Mouse (Mus musculus) brain, adult 2 months (tissue): ENCODE data around the gene Asic3.
"Not testable (repeated sequence)": the region's sequence is repeated elsewhere in the genome, so short reads cannot be mapped to it uniquely, and the experiment has no call there.

Experiments
- DNase-seq: peaks from one replicate; pipeline ENCODE4 v3.0.0; 2011; ENCODE audit warnings: low read depth, low spot score

The Asic3 gene

DNA sequence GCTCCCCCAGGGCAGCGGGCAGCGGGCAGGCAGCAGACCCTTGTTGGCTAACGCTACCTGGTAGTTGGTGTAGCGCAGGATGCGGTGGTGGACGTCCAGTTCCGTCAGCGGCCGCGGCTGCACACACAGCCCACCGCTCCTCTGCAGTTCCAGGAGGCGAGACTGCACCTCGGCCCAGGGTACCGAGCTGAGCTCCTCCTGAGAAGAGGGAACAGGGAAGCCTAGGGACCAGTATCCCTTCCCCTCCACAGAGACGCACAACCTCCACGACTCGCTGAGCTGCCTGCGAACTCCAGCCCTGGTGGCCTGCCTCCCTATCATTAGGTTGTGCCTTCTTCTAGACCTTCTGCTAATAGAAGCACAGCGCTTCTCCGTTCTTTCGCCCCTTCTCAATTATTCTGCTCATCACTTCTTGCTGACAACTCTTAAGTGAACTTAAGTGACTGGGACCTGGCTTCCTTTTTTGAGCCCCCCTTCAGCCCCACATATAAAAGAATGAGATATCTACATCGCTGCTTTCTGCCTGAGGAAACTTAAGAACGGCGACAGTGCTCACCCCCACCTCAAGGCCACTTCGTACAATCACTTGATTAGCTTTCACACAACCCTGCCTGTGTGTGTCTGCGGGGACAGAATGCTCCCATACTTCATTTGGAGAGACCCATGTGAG lies 24.8 kb upstream of the Asic3 start:
- no peak for DNase-seq

DNA sequence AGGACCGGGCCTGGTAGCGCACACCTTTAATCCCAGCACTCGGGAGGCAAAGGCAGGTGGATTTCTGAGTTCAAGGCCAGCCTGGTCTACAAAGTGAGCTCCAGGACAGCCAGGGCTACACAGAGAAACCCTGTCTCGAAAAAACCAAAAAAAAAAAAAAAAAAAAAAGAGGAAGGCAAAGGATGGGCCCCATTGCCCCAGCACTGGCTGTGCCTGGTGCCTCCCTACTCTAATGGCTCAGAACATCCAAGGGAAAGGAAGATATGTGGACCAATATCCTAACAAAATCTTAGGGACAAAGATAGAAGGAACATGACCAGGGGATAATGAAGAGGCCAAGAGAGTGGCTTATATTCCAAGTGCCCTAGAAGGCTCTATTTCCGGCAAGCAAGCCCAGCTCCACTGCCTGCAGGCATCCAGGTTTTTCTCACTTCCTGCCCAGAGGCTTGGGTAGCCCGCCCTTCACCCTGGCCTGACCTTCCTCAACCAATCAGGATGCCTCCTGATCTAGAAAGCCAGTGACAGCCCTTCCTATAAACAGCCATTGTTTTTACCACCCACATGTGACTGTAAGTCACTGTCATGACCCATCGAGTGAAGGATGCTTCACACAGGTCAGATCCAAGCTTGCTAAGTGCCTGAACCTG lies 24.1 kb upstream of the Asic3 start:
- DNase-seq = peak; percentile 39

DNA sequence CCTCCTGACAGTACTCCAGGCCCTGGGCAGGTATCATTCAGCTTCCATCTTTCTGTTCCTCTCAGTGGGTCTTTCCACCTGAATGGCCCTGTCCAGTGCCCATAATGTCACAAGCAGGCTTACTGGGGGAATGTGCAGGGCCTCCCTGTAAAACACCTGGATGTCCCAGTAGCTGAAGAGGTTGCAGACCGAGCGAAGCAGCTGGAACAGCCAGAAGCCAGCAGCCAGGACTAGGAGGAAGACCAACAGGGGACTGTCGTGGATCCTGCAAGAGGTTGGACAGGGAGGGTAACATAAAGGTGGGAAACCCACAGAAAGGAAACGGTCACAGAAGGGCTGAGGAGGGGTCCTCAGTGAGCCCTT lies 23.6 kb upstream of the Asic3 start:
- DNase-seq = no peak

DNA sequence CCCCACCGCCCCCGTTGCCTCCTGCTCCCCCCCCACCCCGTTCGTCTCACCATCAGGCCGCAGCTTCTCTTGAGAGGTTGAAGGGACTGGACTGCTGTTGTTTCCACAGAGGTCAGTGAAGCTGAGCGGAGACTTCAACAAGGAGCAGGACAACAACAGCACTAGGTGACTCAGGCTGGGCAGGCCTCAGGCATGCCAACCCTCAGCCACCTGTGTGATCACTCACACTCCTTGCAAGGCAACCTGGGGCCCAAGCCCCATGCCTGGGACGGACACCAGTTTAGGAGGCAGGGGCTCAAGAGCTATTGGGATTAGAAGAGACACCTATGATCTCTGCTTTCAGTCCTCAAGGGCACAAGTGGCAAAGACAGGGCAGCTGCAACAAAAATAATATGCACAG lies 21.3 kb upstream of the Asic3 start, which contains the start of gene Atg9b:
Gene Atg9b, minus strand, starts transcription at position 280 of the 400 bp plus-strand sequence.
- no peak for DNase-seq

DNA sequence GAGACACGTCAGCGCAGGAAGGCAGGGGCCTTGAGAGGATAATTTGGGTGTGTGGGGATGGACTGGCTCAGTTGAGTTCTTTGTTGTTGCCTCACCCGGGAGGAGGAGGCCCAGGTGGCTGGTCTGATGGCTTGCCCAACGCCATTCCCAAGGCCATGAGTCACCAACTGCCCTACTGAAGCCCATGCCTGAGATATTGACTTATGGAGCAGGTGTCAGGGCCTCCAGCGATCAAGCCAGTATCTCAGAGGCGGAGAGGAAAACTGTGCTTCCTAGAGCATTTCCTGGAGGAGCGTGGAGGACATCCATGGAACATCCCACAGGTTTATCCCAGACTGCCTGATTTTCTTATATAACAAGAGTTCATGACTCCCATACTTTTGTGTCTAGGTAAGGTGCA lies 20.5 kb upstream of the Asic3 start:
- DNase-seq = no peak

DNA sequence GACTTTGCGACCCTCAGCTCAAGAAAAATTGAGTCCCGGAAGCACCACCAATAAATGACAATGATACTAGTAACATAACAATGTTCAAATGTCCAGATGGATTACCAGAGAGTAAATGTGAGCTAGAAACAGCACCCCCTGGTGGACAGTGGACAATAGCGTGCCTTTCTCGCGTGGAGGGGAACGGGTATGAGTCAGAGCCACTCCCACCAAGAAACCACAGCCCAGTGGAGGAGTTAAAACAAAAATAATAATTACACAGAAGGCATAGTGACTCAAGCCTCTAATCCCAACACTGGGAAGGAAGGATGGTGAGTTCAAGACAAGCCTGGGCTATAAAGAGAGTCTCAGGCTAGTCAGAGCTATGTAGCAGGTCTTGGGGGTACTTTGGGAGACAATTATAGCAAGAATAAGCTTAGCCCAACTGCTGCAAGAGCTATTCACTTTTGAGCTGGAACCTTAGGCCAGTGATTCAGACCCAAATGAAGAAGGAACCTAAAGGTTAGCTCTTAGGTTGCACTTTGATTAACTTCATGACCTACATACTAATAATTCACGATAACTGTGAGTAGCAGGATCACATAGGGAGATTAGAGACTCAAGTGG lies 19.7 kb upstream of the Asic3 start, which contains the start of gene Abcb8:
Gene Abcb8, plus strand, starts transcription at position 272 of the 606 bp plus-strand sequence.
- DNase-seq = peak; percentile 93

DNA sequence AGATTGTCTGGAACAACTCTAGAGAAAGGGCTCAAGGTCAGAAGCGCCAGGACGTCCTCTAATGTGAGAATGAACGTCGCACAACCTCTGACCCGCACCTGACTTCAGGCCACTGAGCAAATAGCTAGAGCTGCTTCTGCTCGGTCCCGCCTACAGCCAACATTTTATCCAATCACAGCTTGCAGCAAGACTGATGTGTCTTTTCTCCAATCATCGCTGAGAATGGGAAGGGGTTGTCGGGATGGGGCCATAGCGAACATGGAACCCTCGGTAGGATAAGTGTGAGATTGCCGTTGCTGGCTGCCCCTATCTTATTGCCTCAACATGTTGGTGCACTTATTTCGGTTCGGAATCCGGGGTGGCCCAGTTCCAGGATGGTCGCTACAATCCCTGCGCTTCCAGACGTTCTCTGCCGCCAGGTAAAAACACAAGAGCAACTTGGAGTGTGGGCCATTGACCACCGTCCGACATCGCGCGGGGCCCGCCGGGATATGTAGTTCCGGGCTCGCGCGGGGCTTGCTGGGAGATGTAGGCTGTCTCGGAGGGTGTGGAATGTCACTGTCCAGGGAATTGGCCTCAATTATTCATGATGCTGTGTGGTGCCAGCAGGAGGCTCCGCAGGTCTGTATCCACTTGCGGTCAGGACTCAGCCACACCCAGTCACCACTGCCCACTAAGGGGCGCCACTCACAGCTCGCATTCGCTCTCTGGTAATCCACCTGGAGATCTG lies 18.9 kb upstream of the Asic3 start:
- DNase-seq = peak; percentile 99

DNA sequence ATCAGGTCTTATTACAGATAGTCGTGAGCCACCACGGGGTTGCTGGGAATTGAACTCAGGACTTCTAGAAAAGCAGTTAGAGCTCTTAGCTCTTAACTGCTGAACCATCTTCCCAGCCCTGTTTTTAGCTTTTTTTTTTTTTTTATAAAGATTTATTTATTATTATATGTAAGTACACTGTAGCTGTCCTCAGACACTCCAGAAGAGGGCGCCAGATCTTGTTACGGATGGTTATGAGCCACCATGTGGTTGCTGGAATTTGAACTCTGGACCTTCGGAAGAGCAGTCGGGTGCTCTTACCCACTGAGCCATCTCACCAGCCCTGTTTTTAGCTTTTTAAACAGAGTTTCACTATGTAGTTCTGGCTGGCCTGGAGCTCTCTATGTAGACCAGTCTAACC lies 16.9 kb upstream of the Asic3 start:
- DNase-seq = not testable (repeated sequence)

DNA sequence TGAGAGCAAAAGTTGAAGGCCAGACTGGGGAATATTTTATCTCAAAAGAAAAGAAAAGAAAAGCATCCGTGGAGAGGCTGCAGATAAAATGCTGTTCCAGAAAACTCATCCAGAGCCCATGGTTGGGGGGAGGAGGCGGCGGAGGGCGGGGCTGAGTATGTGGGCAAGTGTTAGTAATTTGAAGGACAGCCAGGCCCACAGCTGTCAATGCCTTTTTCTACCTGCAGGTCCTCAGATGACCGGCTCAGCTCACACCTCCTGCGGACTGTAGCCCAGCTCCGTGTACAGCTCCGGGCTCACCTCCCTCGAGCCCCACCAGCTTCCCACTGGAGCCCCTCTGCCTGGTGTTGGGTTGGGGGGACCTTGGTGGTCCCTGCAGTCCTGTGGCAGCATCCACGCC lies 13.5 kb upstream of the Asic3 start:
- no peak for DNase-seq

DNA sequence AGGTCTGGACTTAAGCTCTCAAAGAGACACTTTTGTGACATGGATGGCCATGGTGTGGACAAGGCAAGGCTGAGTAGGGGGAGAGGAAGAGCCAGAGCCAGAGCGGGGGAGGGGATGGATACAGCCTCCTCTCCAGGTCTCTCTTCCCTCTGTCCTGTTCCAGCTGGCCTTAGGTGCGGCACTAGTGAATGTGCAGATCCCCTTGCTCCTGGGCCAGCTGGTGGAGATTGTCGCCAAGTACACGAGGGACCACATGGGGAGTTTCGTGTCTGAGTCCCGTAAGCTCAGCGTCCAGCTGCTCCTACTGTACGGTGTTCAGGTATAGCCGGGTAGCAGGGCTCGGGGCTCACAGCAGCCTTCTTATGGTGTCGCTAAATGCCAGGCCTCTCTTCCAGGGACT lies 12.8 kb upstream of the Asic3 start:
- peak; percentile 22 for DNase-seq

DNA sequence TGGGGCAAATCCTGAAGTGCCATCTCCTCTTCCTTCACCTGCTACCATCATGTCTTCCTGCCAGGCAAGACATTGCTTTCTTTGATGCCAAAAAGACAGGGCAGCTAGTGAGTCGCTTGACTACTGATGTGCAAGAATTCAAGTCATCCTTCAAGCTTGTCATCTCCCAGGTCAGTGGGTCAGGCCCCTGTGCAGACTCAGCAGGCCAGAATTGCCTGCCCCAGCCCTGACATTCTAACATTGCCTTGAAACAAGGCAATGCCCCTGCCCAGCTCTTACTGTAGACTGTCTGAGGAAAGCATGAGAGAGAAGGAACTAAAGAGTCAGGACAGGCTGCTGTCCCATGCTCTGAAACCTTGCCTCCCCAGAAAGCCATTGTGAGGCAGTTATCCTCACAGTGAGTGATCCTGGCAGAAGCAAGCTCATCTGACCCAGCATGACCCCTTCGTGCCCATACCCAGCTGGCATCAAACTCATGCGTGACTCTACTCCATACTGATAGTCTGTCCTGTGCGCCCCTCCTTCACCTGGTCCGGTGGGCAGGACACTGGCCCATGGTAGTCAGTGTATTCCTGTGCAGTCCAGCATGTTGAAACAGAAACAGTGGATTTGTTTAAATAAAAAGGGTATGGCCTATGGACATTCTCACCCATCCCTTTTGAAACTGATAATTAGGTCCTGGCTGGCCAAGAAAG lies 12.1 kb upstream of the Asic3 start:
- DNase-seq = no peak

DNA sequence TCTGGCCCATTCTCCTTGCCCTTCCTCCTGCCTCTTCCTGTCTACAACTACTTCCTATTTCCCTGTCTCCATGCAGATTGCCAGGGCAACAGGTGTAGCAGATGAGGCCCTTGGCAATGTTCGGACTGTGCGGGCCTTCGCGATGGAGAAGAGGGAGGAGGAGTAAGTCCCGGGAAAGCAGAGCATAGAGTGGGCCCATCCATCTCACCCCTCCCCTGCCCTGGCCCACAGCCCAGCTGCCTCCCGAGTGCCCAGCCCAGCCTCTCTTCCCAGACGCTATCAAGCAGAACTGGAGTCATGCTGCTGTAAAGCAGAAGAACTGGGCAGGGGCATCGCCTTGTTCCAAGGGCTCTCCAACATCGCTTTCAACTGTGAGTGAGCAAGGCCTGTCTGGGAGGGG lies 11.2 kb upstream of the Asic3 start:
- DNase-seq = peak; percentile 37

DNA sequence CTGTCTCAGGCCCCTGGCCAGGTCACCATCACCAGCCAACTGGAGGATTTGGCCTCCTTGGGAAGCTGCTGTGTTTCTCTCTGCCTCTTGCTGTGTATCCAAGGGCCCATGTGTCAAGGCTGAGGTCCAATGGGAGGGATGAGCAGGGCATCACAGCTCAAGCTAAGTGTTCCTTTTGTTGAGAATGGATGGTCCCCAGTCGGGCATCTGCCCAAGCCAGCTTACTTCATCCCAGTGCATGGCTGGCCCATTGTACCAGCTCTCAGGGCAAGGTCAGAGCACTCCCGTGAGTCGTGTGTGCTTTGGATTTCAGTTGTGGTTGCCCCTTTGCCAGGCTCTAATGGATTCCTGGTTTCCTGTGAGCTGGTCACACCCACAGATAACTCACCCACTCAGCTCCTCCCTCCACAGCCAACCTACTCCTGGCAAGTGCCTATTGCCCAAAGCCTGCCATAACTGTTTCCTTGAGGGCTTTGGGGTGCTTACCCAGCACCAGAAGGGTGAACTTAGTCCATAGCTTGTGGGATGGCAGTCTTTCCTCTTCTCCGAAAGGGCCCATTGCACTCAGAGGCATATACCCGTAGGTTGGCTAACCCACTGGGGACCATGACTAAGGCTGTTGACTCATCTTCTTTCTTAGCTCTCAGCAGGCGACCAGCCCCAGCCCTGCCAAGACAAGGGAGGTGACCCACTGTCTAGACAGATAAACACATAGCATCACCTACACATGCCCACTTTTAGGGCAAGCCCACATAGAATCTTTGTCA lies 8.4 kb upstream of the Asic3 start:
- DNase-seq = peak; percentile 83

DNA sequence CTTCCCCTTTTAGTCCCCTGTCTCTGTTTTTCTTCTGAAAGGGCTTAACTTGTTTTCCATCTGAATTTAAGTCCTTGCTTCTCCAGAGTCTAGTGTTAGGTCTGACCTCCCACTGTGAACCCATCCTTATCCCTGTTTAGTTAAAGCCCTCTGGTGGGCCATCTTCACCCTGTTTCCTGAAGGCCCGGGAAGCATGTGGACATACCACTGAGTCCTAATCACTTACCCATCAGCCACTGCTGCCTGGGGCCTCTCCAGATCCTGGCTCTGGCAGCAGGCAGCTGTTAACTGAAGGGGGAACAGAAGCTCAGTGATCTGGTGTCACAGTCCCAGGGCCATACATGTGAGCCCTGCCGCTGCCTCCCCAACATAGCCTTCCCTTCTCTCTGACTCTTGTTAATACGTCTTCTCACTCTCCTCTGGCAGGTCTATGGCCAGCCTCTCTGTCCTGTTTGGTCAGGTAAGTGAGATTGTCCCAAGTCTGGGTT lies 7.8 kb upstream of the Asic3 start:
- DNase-seq = no peak

DNA sequence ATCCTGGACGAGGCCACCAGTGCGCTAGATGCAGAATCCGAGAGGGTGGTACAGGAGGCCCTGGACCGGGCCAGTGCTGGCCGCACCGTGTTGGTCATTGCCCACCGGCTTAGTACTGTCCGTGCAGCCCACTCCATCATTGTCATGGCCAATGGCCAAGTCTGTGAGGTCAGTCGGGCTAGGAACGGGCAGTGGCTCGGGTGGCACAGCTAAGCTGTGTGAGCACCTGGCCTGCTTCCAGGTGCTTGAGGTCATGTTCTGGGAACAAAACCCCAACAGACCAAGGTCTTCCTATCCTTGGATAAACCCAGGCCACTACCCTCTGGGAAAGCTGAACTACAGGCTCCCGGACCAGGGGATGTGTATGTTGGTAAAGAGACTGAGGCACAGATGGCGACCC lies 4.5 kb upstream of the Asic3 start:
- peak; percentile 70 for DNase-seq

DNA sequence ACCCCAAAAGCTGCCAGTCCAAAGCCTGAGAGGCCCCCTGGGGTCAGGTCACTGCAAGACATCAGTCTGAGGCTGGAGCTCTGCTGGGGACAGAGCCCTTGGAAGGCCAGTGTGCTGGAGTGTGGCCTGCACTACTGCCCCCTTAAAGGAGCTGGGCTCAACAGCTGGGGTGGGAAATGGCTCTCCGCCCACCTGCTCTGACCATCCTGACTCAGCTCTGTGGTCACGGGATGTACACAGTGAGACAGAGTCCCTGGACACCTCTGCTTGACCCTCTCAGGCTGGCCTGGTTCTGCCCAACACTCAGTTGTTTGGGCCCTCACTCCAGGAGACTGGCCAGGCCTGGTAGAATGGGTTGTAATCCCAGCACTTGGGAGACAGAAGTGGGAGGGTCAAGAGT lies 3.7 kb upstream of the Asic3 start:
- DNase-seq = no peak

DNA sequence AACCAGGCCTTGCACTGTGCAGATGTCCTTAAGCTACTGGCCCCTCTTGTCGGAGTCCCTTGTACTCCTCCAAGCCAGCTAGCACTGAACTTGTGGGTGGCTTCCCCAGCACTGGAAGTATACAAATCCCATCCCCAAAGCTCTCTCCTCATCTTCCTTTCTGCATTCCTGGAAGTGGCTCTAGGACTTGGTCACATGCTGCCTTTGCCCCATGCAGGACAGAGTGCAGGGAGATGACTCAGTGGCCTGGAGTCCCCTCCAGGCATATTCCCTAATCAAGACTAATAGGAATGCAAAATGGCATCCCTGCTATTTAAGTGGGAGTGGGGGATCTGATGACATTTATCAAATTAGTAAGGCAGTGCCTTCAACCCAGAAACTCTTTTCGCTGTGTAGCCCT lies 1.1 kb upstream of the Asic3 start:
- no peak for DNase-seq

DNA sequence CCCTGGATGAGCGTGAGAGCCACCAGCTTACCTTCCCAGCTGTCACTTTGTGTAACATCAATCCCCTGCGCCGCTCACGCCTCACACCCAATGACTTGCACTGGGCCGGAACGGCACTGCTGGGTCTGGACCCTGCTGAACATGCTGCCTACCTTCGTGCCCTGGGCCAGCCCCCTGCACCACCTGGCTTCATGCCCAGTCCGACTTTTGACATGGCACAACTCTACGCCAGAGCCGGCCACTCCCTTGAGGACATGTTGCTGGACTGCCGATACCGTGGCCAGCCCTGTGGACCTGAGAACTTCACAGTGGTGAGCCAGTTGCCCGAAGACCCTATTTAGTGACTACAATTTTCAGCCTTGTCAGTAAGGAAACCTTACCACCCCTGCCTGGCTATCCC lies 746 bp downstream of the Asic3 start:
- no peak for DNase-seq

DNA sequence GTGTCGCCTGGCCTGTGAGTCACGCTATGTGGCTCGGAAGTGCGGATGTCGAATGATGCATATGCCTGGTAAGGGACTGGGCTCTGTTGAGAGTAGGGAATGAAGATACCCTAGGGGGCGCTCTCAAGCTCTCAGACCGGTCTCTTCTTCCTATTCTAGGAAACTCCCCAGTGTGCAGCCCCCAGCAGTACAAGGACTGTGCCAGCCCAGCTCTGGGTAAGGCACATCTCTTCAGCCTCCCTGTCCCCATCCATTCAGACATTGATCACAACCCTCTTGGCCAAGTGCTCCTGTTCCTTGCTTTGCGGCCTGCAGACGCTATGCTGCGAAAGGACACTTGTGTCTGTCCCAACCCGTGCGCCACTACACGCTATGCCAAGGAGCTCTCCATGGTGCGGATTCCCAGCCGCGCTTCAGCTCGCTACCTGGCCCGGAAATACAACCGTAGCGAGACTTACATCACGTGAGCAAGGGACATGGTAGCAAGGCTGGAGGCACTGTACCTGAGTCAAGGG lies 3.1 kb downstream of the Asic3 start:
- DNase-seq = peak; percentile 90

DNA sequence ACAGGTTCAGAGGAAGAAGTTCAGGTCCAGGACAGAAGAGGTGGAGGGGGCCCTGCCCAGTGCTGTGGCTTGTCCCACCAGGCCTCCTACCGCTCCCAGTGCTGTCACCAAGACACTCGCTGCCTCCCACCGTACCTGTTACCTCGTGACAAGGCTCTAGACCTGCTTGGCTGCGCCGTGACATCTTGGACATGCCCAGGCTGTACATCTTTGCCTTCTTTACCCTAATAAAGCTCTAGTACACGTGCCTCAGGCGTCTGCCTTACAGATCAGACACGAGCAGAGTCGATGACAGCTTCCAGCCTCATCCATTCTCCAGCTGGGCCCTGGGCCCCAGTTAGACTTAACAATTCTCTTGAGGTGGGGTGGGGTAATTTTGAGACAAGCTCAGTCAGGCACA lies 4.4 kb downstream of the Asic3 start:
- no peak for DNase-seq

DNA sequence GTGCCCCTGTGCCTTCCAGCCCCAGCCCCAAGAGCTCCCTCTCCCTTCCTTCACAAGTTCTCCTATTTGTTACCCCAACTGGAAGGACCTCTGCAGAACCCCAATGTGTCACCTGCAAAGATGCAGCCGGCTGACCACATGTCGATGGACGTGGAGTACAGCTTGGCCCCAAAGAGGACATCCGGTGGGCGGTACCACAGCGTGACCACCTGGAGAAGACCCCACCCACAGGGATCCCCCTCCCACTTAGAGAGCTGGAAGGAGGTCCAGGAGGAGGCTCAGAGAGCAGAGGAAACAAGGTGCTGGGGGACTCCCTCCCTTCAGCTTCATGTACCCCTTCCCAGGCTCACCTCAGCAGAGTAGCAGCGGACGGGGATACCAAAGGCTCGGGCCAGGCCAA lies 7.2 kb downstream of the Asic3 start:
- DNase-seq = no peak
